Mouse (Mus musculus): ENCODE data around the gene D030056L22Rik.

Gene D030056L22Rik

GRCm38 (mm10) chr19:18735901-18736300 lies 22.9 kb downstream of the D030056L22Rik start:
- DNase-seq (ENCODE audit: low spot score), result no peak

GRCm38 (mm10) chr19:18739146-18739545 lies 26.2 kb downstream of the D030056L22Rik start:
- no peak for DNase-seq (ENCODE audit: low spot score)

GRCm38 (mm10) chr19:18743946-18744345 lies 31.0 kb downstream of the D030056L22Rik start:
- no peak for DNase-seq (ENCODE audit: low spot score)

- no peak for DNase-seq (ENCODE audit: low spot score)
Measured at GRCm38 (mm10) chr19:18746576-18747340, 33.8 kb downstream of the D030056L22Rik start.

- no peak for DNase-seq (ENCODE audit: low spot score)
Measured at GRCm38 (mm10) chr19:18747379-18747778, 34.4 kb downstream of the D030056L22Rik start.

- DNase-seq (ENCODE audit: low spot score), result peak; percentile 20
Measured at GRCm38 (mm10) chr19:18749598-18750339, 36.8 kb downstream of the D030056L22Rik start, which contains the start of gene Trpm6. TSS of gene Trpm6 (plus strand) at chr19:18749983.

GRCm38 (mm10) chr19:18757191-18757590 lies 44.2 kb downstream of the D030056L22Rik start:
- DNase-seq (ENCODE audit: low spot score), result no peak

- DNase-seq (ENCODE audit: low spot score), result no peak
Measured at GRCm38 (mm10) chr19:18757706-18758105, 44.7 kb downstream of the D030056L22Rik start.

GRCm38 (mm10) chr19:18758269-18758668 lies 45.3 kb downstream of the D030056L22Rik start:
- peak; percentile 6 for DNase-seq (ENCODE audit: low spot score)

- DNase-seq (ENCODE audit: low spot score), result peak; percentile 37
Measured at GRCm38 (mm10) chr19:18758916-18759315, 45.9 kb downstream of the D030056L22Rik start.

GRCm38 (mm10) chr19:18766399-18766798 lies 53.4 kb downstream of the D030056L22Rik start:
- DNase-seq (ENCODE audit: low spot score), result no peak

Data from embryo, embryonic 10 days (tissue).